Mouse (Mus musculus): ENCODE results near the gene Zc3h7b. TPM values are rescaled to one million over a fixed set of nuclear protein-coding genes. Genes with fewer than 3 reads are reported as not detected.

Gene Zc3h7b
- polyA plus RNA-seq, 1 experiment from 2014 or later, result 43.4 TPM

DNA sequence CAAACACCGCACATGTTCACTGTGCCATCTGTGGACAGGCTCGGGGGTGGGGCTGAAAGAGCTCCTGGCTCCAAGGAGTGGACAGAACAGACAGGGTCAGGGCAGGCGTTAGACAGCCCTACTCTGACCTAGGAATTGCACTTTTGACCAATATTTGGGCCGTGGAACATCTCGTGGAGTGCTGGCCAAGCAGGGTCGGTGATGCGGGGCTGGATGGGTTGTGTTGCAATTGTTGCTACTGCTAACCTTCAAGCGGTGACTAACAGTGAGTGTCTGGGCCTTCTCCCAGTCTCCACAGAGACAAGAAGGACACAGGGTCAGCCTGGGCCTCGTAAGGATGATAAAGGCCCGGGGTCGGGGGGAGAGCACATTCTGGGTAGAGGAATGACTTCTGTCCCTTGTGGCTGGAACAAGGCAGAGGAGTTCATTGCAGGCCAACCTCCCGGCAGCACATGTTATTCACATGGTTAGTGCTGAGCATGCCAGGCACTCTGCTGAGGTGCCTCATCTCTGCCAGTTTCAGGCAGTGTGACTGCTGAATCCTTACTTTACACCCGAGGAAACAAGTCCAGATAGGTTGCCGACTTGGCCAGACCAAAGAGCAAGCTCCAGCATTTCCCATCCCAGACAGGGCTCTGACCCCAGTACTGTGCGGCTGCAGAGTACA, 29.8 kb downstream of the Zc3h7b start:
- Histone ChIP-seq H3K9me3 (peaks cover 3% of the 10 kb centered on the region; the same call in 1 of the 2 replicates), H3K27ac (no peak overlapping the region), H3K4me3 (no peak overlapping the region), H3K27me3 (ENCODE audit: poor library complexity, severe bottlenecking) (no peaks in the 10 kb centered on the region), H3K4me1 (peaks cover 12% of the 10 kb centered on the region; the same call in 1 of the 2 replicates), H3K36me3 (replicated peaks) (peaks cover 98% of the 10 kb centered on the region)
- 90% methylated on average over 15 of the region's 15 CpGs for whole genome bisulfite sequencing
- DNase-seq (ENCODE audit: extremely low spot score, low spot score), result no peak

- H3K4me3 ChIP-seq, result no peak overlapping the region
- WGBS, result 89% methylated on average over 11 of the region's 11 CpGs
- H3K9me3 ChIP-seq, result no peaks in the 10 kb centered on the region
- peaks cover 100% of the 10 kb centered on the region for H3K36me3 ChIP-seq (replicated peaks)
- no peak for DNase-seq (ENCODE audit: extremely low spot score, low spot score)
- H3K27me3 ChIP-seq (ENCODE audit: poor library complexity, severe bottlenecking), result no peaks in the 10 kb centered on the region
- no peak overlapping the region for H3K27ac ChIP-seq
- H3K4me1 ChIP-seq, result peaks cover 12% of the 10 kb centered on the region; the same call in 1 of the 2 replicates
Measured at GRCm38 (mm10) chr15:81776631-81777422, 32.0 kb downstream of the Zc3h7b start.

- 90% methylated on average over 7 of the region's 7 CpGs for WGBS
- Histone ChIP-seq H3K27ac (no peak overlapping the region), H3K36me3 (replicated peaks) (peaks cover 99% of the 10 kb centered on the region), H3K9me3 (no peaks in the 10 kb centered on the region), H3K4me1 (no peaks in the 10 kb centered on the region), H3K4me3 (no peak overlapping the region), H3K27me3 (ENCODE audit: poor library complexity, severe bottlenecking) (no peaks in the 10 kb centered on the region)
- no peak for DNase-seq (ENCODE audit: extremely low spot score, low spot score)
Measured at GRCm38 (mm10) chr15:81781816-81782215, 37.0 kb downstream of the Zc3h7b start.

DNA sequence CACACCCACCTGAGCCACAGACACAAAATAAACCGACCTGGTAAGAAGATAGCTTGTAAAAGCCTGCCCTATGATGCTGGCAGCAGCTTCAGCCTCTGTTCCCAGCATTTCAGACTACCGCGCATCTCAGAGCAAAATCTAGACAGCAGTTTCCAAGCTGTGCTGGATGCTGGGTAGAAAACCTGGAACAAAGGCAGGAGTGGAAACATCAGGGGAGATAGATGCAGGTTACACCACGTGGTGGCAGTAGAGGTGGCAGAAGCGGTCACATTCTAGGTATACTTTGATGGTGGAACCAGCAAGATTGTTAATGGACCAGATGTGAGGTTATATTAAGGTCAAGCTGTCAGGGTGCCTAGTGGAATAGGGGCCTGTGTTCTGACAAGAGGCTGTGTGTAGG, 39.9 kb downstream of the Zc3h7b start:
- Histone ChIP-seq H3K27me3 (ENCODE audit: poor library complexity, severe bottlenecking) (no peaks in the 10 kb centered on the region), H3K36me3 (replicated peaks) (peaks cover 98% of the 10 kb centered on the region), H3K4me3 (no peak overlapping the region), H3K9me3 (no peaks in the 10 kb centered on the region), H3K4me1 (no peaks in the 10 kb centered on the region), H3K27ac (no peak overlapping the region)
- DNase-seq (ENCODE audit: extremely low spot score, low spot score), result no peak
- WGBS, result 71% methylated on average over 5 of the region's 5 CpGs

GRCm38 (mm10) chr15:81785701-81786100, 40.8 kb downstream of the Zc3h7b start:
- no peak overlapping the region for H3K4me3 ChIP-seq
- H3K4me1 ChIP-seq, result no peaks in the 10 kb centered on the region
- peaks cover 98% of the 10 kb centered on the region for H3K36me3 ChIP-seq (replicated peaks)

GRCm38 (mm10) chr15:81787525-81787924, 42.7 kb downstream of the Zc3h7b start:
- H3K27ac ChIP-seq, result no peak overlapping the region
- H3K4me1 ChIP-seq, result no peaks in the 10 kb centered on the region
- DNase-seq (ENCODE audit: extremely low spot score, low spot score), result no peak
- H3K36me3 ChIP-seq (replicated peaks), result peaks cover 97% of the 10 kb centered on the region
- no peaks in the 10 kb centered on the region for H3K9me3 ChIP-seq
- H3K4me3 ChIP-seq, result no peak overlapping the region
- 96% methylated on average over 13 of the region's 13 CpGs for WGBS
- H3K27me3 ChIP-seq (ENCODE audit: poor library complexity, severe bottlenecking), result no peaks in the 10 kb centered on the region

More at GRCm38 (mm10) chr15:81785701-81786100, 40.8 kb downstream of the Zc3h7b start:
- no peak overlapping the region for H3K27ac ChIP-seq
- no peak for DNase-seq (ENCODE audit: extremely low spot score, low spot score)
- no peaks in the 10 kb centered on the region for H3K27me3 ChIP-seq (ENCODE audit: poor library complexity, severe bottlenecking)
- 97% methylated on average over 8 of the region's 8 CpGs for WGBS
- H3K9me3 ChIP-seq, result no peaks in the 10 kb centered on the region

- Histone ChIP-seq H3K36me3 (replicated peaks) (peaks cover 85% of the 10 kb centered on the region), H3K27me3 (ENCODE audit: poor library complexity, severe bottlenecking) (no peaks in the 10 kb centered on the region), H3K9me3 (no peaks in the 10 kb centered on the region), H3K4me1 (no peaks in the 10 kb centered on the region), H3K27ac (no peak overlapping the region), H3K4me3 (no peak overlapping the region)
- 95% methylated on average over 9 of the region's 9 CpGs for WGBS
- no peak for DNase-seq (ENCODE audit: extremely low spot score, low spot score)
Measured at GRCm38 (mm10) chr15:81792444-81792843, 47.6 kb downstream of the Zc3h7b start.

DNA sequence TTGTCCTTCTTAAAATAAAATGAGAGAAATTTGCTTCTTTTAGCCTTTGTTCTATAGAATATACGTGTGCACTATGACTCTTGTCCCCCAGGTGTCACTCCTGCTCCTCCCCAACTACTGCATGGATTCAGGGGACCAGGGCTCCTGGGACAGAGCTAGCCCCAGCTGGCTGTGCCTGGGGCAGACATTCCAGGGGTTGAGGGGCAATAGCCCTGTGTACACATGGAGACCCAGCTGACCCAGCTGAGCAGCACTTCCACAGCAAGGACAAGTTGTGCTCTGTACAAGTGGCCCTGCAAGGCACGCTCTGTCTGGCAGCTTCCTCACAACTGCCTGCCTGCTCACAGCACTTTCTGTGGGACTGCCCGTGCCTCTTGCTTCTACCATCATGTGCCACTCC, 51.4 kb downstream of the Zc3h7b start:
- no peaks in the 10 kb centered on the region for H3K4me1 ChIP-seq
- no peak overlapping the region for H3K4me3 ChIP-seq
- no peak for DNase-seq (ENCODE audit: extremely low spot score, low spot score)
- H3K36me3 ChIP-seq (replicated peaks), result peaks cover 55% of the 10 kb centered on the region
- H3K9me3 ChIP-seq, result no peaks in the 10 kb centered on the region
- WGBS, result 73% methylated on average over 3 of the region's 3 CpGs
- no peak overlapping the region for H3K27ac ChIP-seq
- no peaks in the 10 kb centered on the region for H3K27me3 ChIP-seq (ENCODE audit: poor library complexity, severe bottlenecking)

GRCm38 (mm10) chr15:81797861-81798260, 53.0 kb downstream of the Zc3h7b start:
- Histone ChIP-seq H3K4me1 (peaks cover 11% of the 10 kb centered on the region), H3K36me3 (replicated peaks) (peaks cover 39% of the 10 kb centered on the region), H3K4me3 (no peak overlapping the region), H3K9me3 (no peaks in the 10 kb centered on the region), H3K27me3 (ENCODE audit: poor library complexity, severe bottlenecking) (peaks cover 10% of the 10 kb centered on the region), H3K27ac (no peak overlapping the region)
- DNase-seq (ENCODE audit: extremely low spot score, low spot score), result no peak
- 93% methylated on average over 6 of the region's 6 CpGs for WGBS

GRCm38 (mm10) chr15:81798421-81798820, 53.6 kb downstream of the Zc3h7b start:
- Histone ChIP-seq H3K27me3 (ENCODE audit: poor library complexity, severe bottlenecking) (peaks cover 16% of the 10 kb centered on the region), H3K9me3 (no peaks in the 10 kb centered on the region), H3K4me1 (peaks cover 16% of the 10 kb centered on the region), H3K27ac (no peak overlapping the region), H3K4me3 (no peak overlapping the region), H3K36me3 (replicated peaks) (peaks cover 33% of the 10 kb centered on the region)
- no peak for DNase-seq (ENCODE audit: extremely low spot score, low spot score)
- 89% methylated on average over 4 of the region's 4 CpGs for WGBS

- WGBS, result 84% methylated on average over 3 of the region's 3 CpGs
- Histone ChIP-seq H3K9me3 (no peaks in the 10 kb centered on the region), H3K4me3 (no peak overlapping the region), H3K27me3 (ENCODE audit: poor library complexity, severe bottlenecking) (peaks cover 26% of the 10 kb centered on the region), H3K36me3 (replicated peaks) (peaks cover 14% of the 10 kb centered on the region), H3K27ac (no peak overlapping the region), H3K4me1 (peaks cover 26% of the 10 kb centered on the region)
- no peak for DNase-seq (ENCODE audit: extremely low spot score, low spot score)
Measured at GRCm38 (mm10) chr15:81800391-81800790, 55.5 kb downstream of the Zc3h7b start.

- H3K36me3 ChIP-seq (replicated peaks), result 0 out of 2 replicates have a peak, but pooled peaks cover 7% of the 10 kb centered on the region
- DNase-seq (ENCODE audit: extremely low spot score, low spot score), result peak; percentile 65
- H3K9me3 ChIP-seq, result no peaks in the 10 kb centered on the region
- peaks cover 33% of the 10 kb centered on the region for H3K4me1 ChIP-seq
- H3K27me3 ChIP-seq (ENCODE audit: poor library complexity, severe bottlenecking), result peaks cover 26% of the 10 kb centered on the region
- peak within 1 kb of the TSS; percentile 75 for H3K27ac ChIP-seq
- H3K4me3 ChIP-seq, result peak within 1 kb of the TSS; percentile 41
- 32% methylated on average over 19 of the region's 19 CpGs for WGBS
Measured at GRCm38 (mm10) chr15:81802001-81802890, 57.4 kb downstream of the Zc3h7b start, which contains the start of gene Tef. Gene Tef (plus strand): TSS chr15:81802421.

Measured in forebrain, embryonic 10.5 days (tissue).